Mouse (Mus musculus) C2C12 (cell line): ENCODE measurements around the gene Ecm1. TPM values are rescaled to one million over a fixed set of nuclear protein-coding genes. Genes with fewer than 3 reads are reported as not detected.

Experiments
- H3K27me3 ChIP-seq: one replicate; pipeline ENCODE4 v1.6.1; 2011; ENCODE audit not compliant: control insufficient read depth, insufficient read depth, insufficient read length
- H3K36me3 ChIP-seq: one replicate; pipeline ENCODE4 v1.6.1; 2011; ENCODE audit not compliant: control insufficient read depth, insufficient read depth
- H3K4me3 ChIP-seq: one replicate; pipeline ENCODE4 v1.5.1; 2011; ENCODE audit warnings: mild to moderate bottlenecking, control low read depth; ENCODE audit not compliant: poor library complexity, insufficient read depth, severe bottlenecking
- H3K79me2 ChIP-seq: one replicate; pipeline ENCODE4 v1.6.1; 2011; ENCODE audit not compliant: control insufficient read depth, insufficient read depth
- H3K79me3 ChIP-seq: one replicate; pipeline ENCODE4 v1.6.1; 2011; ENCODE audit warnings: low read depth, control low read depth
- H3ac ChIP-seq: one replicate; pipeline ENCODE3; 2011; ENCODE audit warnings: low read depth; ENCODE audit not compliant: control insufficient read depth, insufficient read length
- CEBPB ChIP-seq: IDR thresholded peaks from one replicate; pipeline ENCODE4 v1.6.1; 2011; ENCODE audit warnings: low read depth, mild to moderate bottlenecking, control low read depth, moderate library complexity
- CTCF ChIP-seq: IDR thresholded peaks from one replicate; pipeline ENCODE4 v1.5.1; 2011; ENCODE audit not compliant: control insufficient read depth, insufficient read depth, insufficient read length
- FOSL1 ChIP-seq: IDR thresholded peaks from one replicate; pipeline ENCODE4 v1.8.0; 2011; ENCODE audit warnings: mild to moderate bottlenecking, low read length; ENCODE audit not compliant: poor library complexity, insufficient read depth, severe bottlenecking
- MAX ChIP-seq: IDR thresholded peaks from one replicate; pipeline ENCODE4 v1.6.1; 2011; ENCODE audit warnings: mild to moderate bottlenecking, control low read depth
- MYOD1 ChIP-seq: IDR thresholded peaks from one replicate; pipeline ENCODE4 v1.6.1; 2011; ENCODE audit warnings: low read depth; ENCODE audit not compliant: control insufficient read depth, insufficient read length
- MYOG ChIP-seq: IDR thresholded peaks from one replicate; pipeline ENCODE4 v1.6.1; 2011; ENCODE audit not compliant: control insufficient read depth, insufficient read length; ENCODE audit errors: extremely low read depth
- USF1 ChIP-seq: IDR thresholded peaks from one replicate; pipeline ENCODE4 v1.6.1; 2011; ENCODE audit warnings: low read depth, mild to moderate bottlenecking, control low read depth, moderate library complexity
- polyA plus RNA-seq: library from polyadenylated mRNA; unstranded; fragments of >200 nt; fragmentation: generic; extraction: Trizol; gene quantifications from one replicate; pipeline ENCODE4 v1.2.1, GENCODE M21; 2012; ENCODE audit warnings: missing spikeins

Ecm1 gene
- polyA plus RNA-seq, 1 experiment, result 189 TPM

DNA sequence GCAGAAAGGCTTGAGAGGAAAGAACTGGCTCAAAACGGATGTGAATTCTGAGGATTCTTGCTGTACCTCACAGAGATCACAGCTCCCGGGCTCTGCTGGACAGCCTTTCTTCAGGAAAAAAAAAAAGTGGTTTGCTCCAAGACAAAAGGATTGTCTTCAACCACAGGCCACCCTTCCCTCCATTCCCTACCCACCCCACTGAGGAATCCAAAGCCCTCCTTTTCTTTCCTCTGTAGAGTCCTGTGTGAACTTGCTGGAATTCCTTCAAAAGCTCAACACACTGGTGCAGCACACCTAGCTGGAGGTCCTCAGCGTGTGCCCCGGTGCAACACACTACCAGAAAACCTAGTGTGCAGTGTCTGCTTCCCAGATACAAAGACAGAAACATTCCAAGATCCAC, 22.4 kb upstream of the Ecm1 start:
- H3K36me3 ChIP-seq, result peaks cover 25% of the 10 kb centered on the region
- TF ChIP-seq CEBPB, result no peak
- TF ChIP-seq MAX, result no peak
- no peak for TF ChIP-seq USF1
- no peak for TF ChIP-seq CTCF
- no peak for TF ChIP-seq FOSL1
- no peak for TF ChIP-seq MYOG
- H3K79me2 ChIP-seq, result no peaks in the 10 kb centered on the region
- no peak overlapping the region for H3ac ChIP-seq
- H3K4me3 ChIP-seq, result no peak overlapping the region
- H3K27me3 ChIP-seq, result no peaks in the 10 kb centered on the region
- H3K79me3 ChIP-seq, result no peaks in the 10 kb centered on the region

GRCm38 (mm10) chr3:95760656-95761055, 21.3 kb upstream of the Ecm1 start:
- no peak overlapping the region for H3ac ChIP-seq
- H3K36me3 ChIP-seq, result peaks cover 19% of the 10 kb centered on the region
- no peaks in the 10 kb centered on the region for H3K79me2 ChIP-seq
- H3K79me3 ChIP-seq, result no peaks in the 10 kb centered on the region
- H3K27me3 ChIP-seq, result no peaks in the 10 kb centered on the region
- no peak overlapping the region for H3K4me3 ChIP-seq
- TF ChIP-seq CTCF (no peak), CEBPB (no peak), MYOD1 (no peak), USF1 (no peak), MAX (no peak), FOSL1 (no peak), MYOG (no peak)

- Histone ChIP-seq H3K4me3 (no peak within 1 kb of the TSS), H3ac (no peak within 1 kb of the TSS), H3K36me3 (peaks cover 14% of the 10 kb centered on the region), H3K79me3 (no peaks in the 10 kb centered on the region), H3K27me3 (no peaks in the 10 kb centered on the region), H3K79me2 (no peaks in the 10 kb centered on the region)
- TF ChIP-seq MYOG (no peak), CEBPB (no peak), MYOD1 (no peak), MAX (no peak), CTCF (no peak), USF1 (no peak), FOSL1 (no peak)
These were observed 20.7 kb upstream of the Ecm1 start, which contains the start of gene Tars2 for GRCm38 (mm10) chr3:95760106-95760505. Tars2 (minus strand) TSS chr3:95760206.

- Histone ChIP-seq H3K4me3 (no peak overlapping the region), H3K36me3 (peaks cover 4% of the 10 kb centered on the region), H3K79me2 (peaks cover 10% of the 10 kb centered on the region), H3K27me3 (no peaks in the 10 kb centered on the region), H3ac (no peak overlapping the region), H3K79me3 (no peaks in the 10 kb centered on the region)
- TF ChIP-seq FOSL1, result no peak
- no peak for TF ChIP-seq MYOD1
- TF ChIP-seq MYOG, result no peak
- no peak for TF ChIP-seq USF1
- no peak for TF ChIP-seq CTCF
- TF ChIP-seq CEBPB, result no peak
- TF ChIP-seq MAX, result no peak
These were observed 19.3 kb upstream of the Ecm1 start for GRCm38 (mm10) chr3:95758467-95759218.

GRCm38 (mm10) chr3:95756808-95757207, 17.4 kb upstream of the Ecm1 start:
- peaks cover 29% of the 10 kb centered on the region for H3K79me2 ChIP-seq
- no peaks in the 10 kb centered on the region for H3K27me3 ChIP-seq
- TF ChIP-seq MAX, result no peak
- TF ChIP-seq MYOG, result no peak
- no peak for TF ChIP-seq FOSL1
- no peak for TF ChIP-seq MYOD1
- H3K4me3 ChIP-seq, result no peak overlapping the region
- H3K79me3 ChIP-seq, result peaks cover 2% of the 10 kb centered on the region
- H3ac ChIP-seq, result no peak overlapping the region
- H3K36me3 ChIP-seq, result peaks cover 17% of the 10 kb centered on the region
